Mouse (Mus musculus) central nervous system, embryonic 18 days (tissue): ENCODE measurements around the gene Fam155a. TPM values are rescaled to one million over a fixed set of nuclear protein-coding genes. Genes with fewer than 3 reads are reported as not detected.

Experiments
- polyA plus RNA-seq: library from polyadenylated mRNA; depleted of rRNA; stranded (reverse); fragments of >200 nt; gene quantifications from 2 replicates; pipeline ENCODE4 v1.2.3, GENCODE M21; 2012; rRNA removed

Gene Fam155a
- polyA plus RNA-seq, result 41.6 and 42.8 TPM in 2 replicates

DNA sequence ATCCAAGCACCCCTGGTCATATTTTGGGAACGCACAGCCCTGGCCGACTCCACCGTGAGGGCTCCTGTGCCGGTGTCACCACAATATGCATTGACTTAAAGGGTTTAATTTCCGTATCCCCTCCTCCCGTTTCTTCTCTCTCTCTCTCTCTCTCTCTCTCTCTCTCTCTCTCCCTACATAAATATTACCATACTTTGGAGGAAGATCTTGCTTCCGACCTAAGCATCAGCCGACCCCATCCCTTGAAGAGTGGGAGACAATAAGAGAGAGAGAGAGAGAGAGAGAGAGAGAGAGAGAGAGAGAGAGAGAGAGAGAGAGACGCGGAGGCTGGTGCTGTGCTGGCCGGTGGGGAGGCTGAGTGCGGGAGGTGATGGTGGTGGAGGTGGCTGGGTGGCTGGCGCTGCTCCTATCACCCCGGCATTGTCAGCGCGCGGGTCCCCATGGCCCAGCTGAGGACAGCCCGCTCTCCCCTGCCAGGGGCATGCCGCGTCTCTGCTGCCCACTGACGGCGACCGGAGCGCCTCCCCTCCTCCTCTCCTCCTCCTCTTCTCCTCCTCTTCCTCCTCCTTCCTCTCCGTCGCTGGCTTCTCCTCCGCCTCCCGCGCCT lies at the start of gene Fam155a:
Fam155a (minus strand) TSS at position 163 of the 607 bp plus-strand sequence.

Other genes with a start within 250 kb of the Fam155a start
- not detected in 2 replicates for gene Gm10217, start 93.1 kb upstream of the Fam155a start, polyA plus RNA-seq
- gene Lig4, start 206.5 kb upstream of the Fam155a start, polyA plus RNA-seq, result 8.7 and 9.7 TPM in 2 replicates
- gene Abhd13, start 206.5 kb upstream of the Fam155a start, polyA plus RNA-seq, result 10.1 and 10.8 TPM in 2 replicates
- gene Tnfsf13b, start 235.3 kb upstream of the Fam155a start, polyA plus RNA-seq, result 0.60 and 0.95 TPM in 2 replicates